Mouse (Mus musculus) liver, embryonic 16.5 days (tissue): ENCODE measurements around the gene Evi5l. TPM values are rescaled to one million over a fixed set of nuclear protein-coding genes. Genes with fewer than 3 reads are reported as not detected.

ENCODE experiments used
- ATAC-seq: fragments of 200-750 bp; cut with Nextera tagmentation; 2 replicates; pipeline ENCODE4 v1.8.0; 2017; ENCODE audit warnings: low read depth, mild to moderate bottlenecking, moderate number of reproducible peaks, moderate library complexity
- H3K27ac ChIP-seq: fragments of 300-500 bp; sonication (generic); 2 replicates; pipeline ENCODE4 v1.5.1; 2014; ENCODE audit warnings: mild to moderate bottlenecking, low read length
- H3K27me3 ChIP-seq: fragments of 300-500 bp; sonication (generic); 2 replicates; pipeline ENCODE4 v1.6.1; 2014; ENCODE audit warnings: low read depth, low read length, mixed read lengths; ENCODE audit not compliant: control insufficient read depth, insufficient read depth
- H3K36me3 ChIP-seq: fragments of 300-500 bp; sonication (generic); 2 replicates; pipeline ENCODE4 v1.6.1; 2014; ENCODE audit warnings: mild to moderate bottlenecking; ENCODE audit not compliant: control insufficient read depth, insufficient read depth
- H3K4me1 ChIP-seq: fragments of 300-500 bp; sonication (generic); 2 replicates; pipeline ENCODE4 v1.6.1; 2014; ENCODE audit warnings: low read depth, low read length, mixed read lengths; ENCODE audit not compliant: control insufficient read depth
- H3K4me2 ChIP-seq: fragments of 300-500 bp; sonication (generic); 2 replicates; pipeline ENCODE4 v1.6.1; 2014; ENCODE audit warnings: low read depth, low read length, mixed read lengths
- H3K4me3 ChIP-seq: fragments of 300-500 bp; sonication (generic); 2 replicates; pipeline ENCODE4 v1.5.1; 2014; ENCODE audit warnings: low read depth, mild to moderate bottlenecking, low read length
- H3K9ac ChIP-seq: fragments of 300-500 bp; sonication (generic); 2 replicates; pipeline ENCODE4 v1.6.1; 2014; ENCODE audit warnings: low read depth, low read length
- H3K9me3 ChIP-seq: fragments of 300-500 bp; sonication (generic); replicated peaks from 2 replicates; pipeline ENCODE4 v1.6.1; 2016; ENCODE audit warnings: low read length; ENCODE audit not compliant: control insufficient read depth
- WGBS: fragments of 180-500 bp; shearing (Covaris S2); extraction: QIAGEN DNeasy Blood & Tissue Kit; methylation state at CpG from one replicate; pipeline ENCODE4 v1.1.7; 2014; ENCODE audit not compliant: insufficient replicate concordance; 5-methylcytosine and 5-hydroxymethylcytosine counted together
- polyA plus RNA-seq: library from polyadenylated mRNA; unstranded; fragments of >200 nt; fragmentation: Nextera tagmentation; extraction: Ambion mirVana; gene quantifications from 2 replicates; pipeline ENCODE4 v1.2.1, GENCODE M21; 2015

Gene Evi5l
- polyA plus RNA-seq, 1 experiment from 2014 or later = 6.0 TPM

GRCm38 (mm10) chr8:4192807-4193587 lies 26.6 kb downstream of the Evi5l start:
- Histone ChIP-seq H3K27me3 (no peaks in the 10 kb centered on the region), H3K4me1 (peaks cover 25% of the 10 kb centered on the region), H3K4me3 (no peak overlapping the region), H3K4me2 (0 out of 2 replicates have a peak overlapping the region, but pooled peaks have one; percentile 12), H3K27ac (no peak overlapping the region), H3K9ac (no peak overlapping the region), H3K9me3 (no peaks in the 10 kb centered on the region), H3K36me3 (no peaks in the 10 kb centered on the region)
- ATAC-seq = peak; percentile 55
- WGBS = 14% methylated on average over 18 of the region's 18 CpGs

GRCm38 (mm10) chr8:4193588-4193894 lies 27.2 kb downstream of the Evi5l start:
- WGBS = 49% methylated on average over 7 of the region's 7 CpGs
- no peaks in the 10 kb centered on the region for H3K27me3 ChIP-seq
- ATAC-seq = no peak
- peaks cover 20% of the 10 kb centered on the region for H3K4me1 ChIP-seq
- H3K9me3 ChIP-seq = no peaks in the 10 kb centered on the region
- H3K36me3 ChIP-seq = no peaks in the 10 kb centered on the region
- no peak overlapping the region for H3K9ac ChIP-seq
- no peak overlapping the region for H3K27ac ChIP-seq
- H3K4me2 ChIP-seq = no peak overlapping the region
- H3K4me3 ChIP-seq = no peak overlapping the region

- H3K9me3 ChIP-seq = no peaks in the 10 kb centered on the region
- H3K4me2 ChIP-seq = no peak overlapping the region
- no peak overlapping the region for H3K9ac ChIP-seq
- WGBS = 28% methylated on average over 2 of the region's 2 CpGs
- no peak for ATAC-seq
- no peaks in the 10 kb centered on the region for H3K36me3 ChIP-seq
- H3K4me1 ChIP-seq = peaks cover 5% of the 10 kb centered on the region
- no peak overlapping the region for H3K27ac ChIP-seq
- no peak overlapping the region for H3K4me3 ChIP-seq
- H3K27me3 ChIP-seq = peaks cover 18% of the 10 kb centered on the region
Measured at GRCm38 (mm10) chr8:4201321-4201720, 35.0 kb downstream of the Evi5l start.

GRCm38 (mm10) chr8:4205246-4206123 lies 39.1 kb downstream of the Evi5l start:
- 26% methylated on average over 38 of the region's 38 CpGs for WGBS
- Histone ChIP-seq H3K27ac (no peak overlapping the region), H3K4me3 (no peak overlapping the region; the same call in 1 of the 2 replicates), H3K36me3 (no peaks in the 10 kb centered on the region), H3K9me3 (no peaks in the 10 kb centered on the region), H3K9ac (no peak overlapping the region), H3K27me3 (peaks cover 21% of the 10 kb centered on the region), H3K4me1 (peaks cover 11% of the 10 kb centered on the region), H3K4me2 (peak overlapping the region; percentile 28; the same call in 1 of the 2 replicates)
- ATAC-seq = no peak

GRCm38 (mm10) chr8:4206182-4207015 lies 40.0 kb downstream of the Evi5l start:
- H3K27me3 ChIP-seq = peaks cover 21% of the 10 kb centered on the region
- peak; percentile 32 for ATAC-seq
- H3K27ac ChIP-seq = no peak overlapping the region
- peaks cover 11% of the 10 kb centered on the region for H3K4me1 ChIP-seq
- no peaks in the 10 kb centered on the region for H3K36me3 ChIP-seq
- 16% methylated on average over 44 of the region's 44 CpGs for WGBS
- peak overlapping the region; percentile 17 for H3K4me3 ChIP-seq
- no peak overlapping the region for H3K9ac ChIP-seq
- H3K4me2 ChIP-seq = peak overlapping the region; percentile 28
- H3K9me3 ChIP-seq = no peaks in the 10 kb centered on the region

- Histone ChIP-seq H3K4me2 (peak overlapping the region; percentile 28; the same call in 1 of the 2 replicates), H3K27me3 (peaks cover 21% of the 10 kb centered on the region), H3K4me1 (peaks cover 11% of the 10 kb centered on the region), H3K36me3 (no peaks in the 10 kb centered on the region), H3K9ac (no peak overlapping the region), H3K9me3 (no peaks in the 10 kb centered on the region), H3K4me3 (no peak overlapping the region), H3K27ac (no peak overlapping the region)
- no peak for ATAC-seq
- WGBS = 43% methylated on average over 2 of the region's 2 CpGs
Measured at GRCm38 (mm10) chr8:4207016-4207350, 40.6 kb downstream of the Evi5l start.

GRCm38 (mm10) chr8:4211097-4211496 lies 44.7 kb downstream of the Evi5l start:
- no peak for ATAC-seq
- 65% methylated on average over 6 of the region's 6 CpGs for WGBS
- Histone ChIP-seq H3K4me1 (peaks cover 27% of the 10 kb centered on the region), H3K4me2 (no peak overlapping the region), H3K36me3 (no peaks in the 10 kb centered on the region), H3K27me3 (peaks cover 33% of the 10 kb centered on the region), H3K27ac (no peak overlapping the region), H3K9me3 (no peaks in the 10 kb centered on the region), H3K4me3 (no peak overlapping the region), H3K9ac (no peak overlapping the region)

- Histone ChIP-seq H3K9me3 (no peaks in the 10 kb centered on the region), H3K4me1 (peaks cover 23% of the 10 kb centered on the region), H3K4me2 (peak overlapping the region; percentile 66), H3K36me3 (no peaks in the 10 kb centered on the region), H3K4me3 (peak overlapping the region; percentile 48), H3K27ac (peak overlapping the region; percentile 18; the same call in 1 of the 2 replicates), H3K9ac (no peak overlapping the region; the same call in 1 of the 2 replicates), H3K27me3 (peaks cover 45% of the 10 kb centered on the region)
- 1% methylated on average over 24 of the region's 25 CpGs for WGBS
- no peak for ATAC-seq
Measured at GRCm38 (mm10) chr8:4212809-4213209, 46.4 kb downstream of the Evi5l start.
